Mouse (Mus musculus) spleen, adult 18-20 months (tissue): ENCODE results near the gene Tmem98.

Source experiments
- DNase-seq, 2 experiments: peaks; one replicate each; pipeline ENCODE4 v3.0.0; 2022; ENCODE audit warnings: mixed read lengths in 2 of 2

The Tmem98 gene

GRCm38 (mm10) chr11:80856827-80857226, 46.9 kb downstream of the Tmem98 start:
- no peak for DNase-seq

- no peak for DNase-seq
Observed at GRCm38 (mm10) chr11:80858065-80858464, 48.1 kb downstream of the Tmem98 start, which contains the start of gene Spaca3. Gene Spaca3 (plus strand): TSS chr11:80858365.

GRCm38 (mm10) chr11:80862941-80863340, 53.0 kb downstream of the Tmem98 start:
- DNase-seq: no peak

- DNase-seq: no peak
Observed at GRCm38 (mm10) chr11:80868039-80868438, 58.1 kb downstream of the Tmem98 start.
